23 mouse cellular contexts compared by ENCODE assay signal in the genomic region with DNA sequence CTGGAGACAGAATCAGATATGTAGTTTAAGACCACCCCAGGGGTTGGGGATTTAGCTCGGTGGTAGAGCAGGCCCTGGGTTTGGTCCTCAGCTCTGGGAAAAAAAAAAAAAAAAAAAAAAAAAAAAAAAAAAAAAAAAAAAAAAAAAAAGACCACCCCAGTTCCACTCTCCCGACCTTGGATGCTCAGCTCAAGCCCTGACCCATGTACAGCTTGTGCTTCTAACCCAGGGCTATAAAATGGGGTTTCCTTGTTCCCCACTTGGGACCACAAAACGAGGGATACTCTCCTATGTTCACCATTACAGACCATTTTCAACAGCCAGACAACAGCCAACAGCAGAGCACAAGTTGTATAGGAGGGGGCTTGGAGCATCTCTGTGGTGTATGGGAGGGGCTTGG. TPM values are rescaled to one million over a fixed set of nuclear protein-coding genes. Genes with fewer than 3 reads are reported as not detected.
DNase-seq lines count a peak whose midpoint lies in the region; ATAC-seq and TF ChIP-seq lines count a peak whose summit lies in the region.
"Had no signal": no experiment of that assay in that cellular context is flagged by ENCODE, and none has a peak within 500 bp of the region (broad histone marks: within the 10 kb centered on the region; RNA-seq: fewer than 3 reads in every experiment).

No protein-coding gene starts in this region.

- no peaks in the 10 kb centered on the region for H3K27me3 ChIP-seq in CH12.LX (replicated peaks)
- no peaks in the 10 kb centered on the region for H3K27me3 ChIP-seq in forebrain, postnatal 0 days (ENCODE audit: insufficient read depth, low read length)
- H3K27me3 ChIP-seq: Patski had no signal

- H3K4me1 ChIP-seq in CH12.LX (ENCODE audit: control insufficient read depth in 1 of 2, insufficient read depth in 2 of 2) = peaks cover 33 to 67% of the 10 kb centered on the region in 2 experiments
- peaks cover 10 to 52% of the 10 kb centered on the region in 2 experiments for H3K4me1 ChIP-seq in ES-E14 (ENCODE audit: control insufficient read depth in 2 of 2, insufficient read depth in 2 of 2, low read length in 2 of 2, poor library complexity in 1 of 2)
- H3K4me1 ChIP-seq in bone marrow macrophage, adult 2 months (ENCODE audit: control insufficient read depth, insufficient read depth, low read length) = peaks cover 81% of the 10 kb centered on the region
- peaks cover 25% of the 10 kb centered on the region for H3K4me1 ChIP-seq in lung, adult 2 months (ENCODE audit: control insufficient read depth, insufficient read depth, low read length)
- peaks cover 24% of the 10 kb centered on the region for H3K4me1 ChIP-seq in forebrain, postnatal 0 days (ENCODE audit: insufficient read depth)

- DNase-seq in CH12.LX (ENCODE audit: extremely low read depth) = no peak
- DNase-seq in ES-E14 (ENCODE audit: low read depth, low spot score) = no peak
- DNase-seq in cerebellum, adult 8-10 months = no peak
- DNase-seq in lung, adult 2 months = no peak
- DNase-seq in forebrain, postnatal 0 days = no peak
- DNase-seq: adrenal gland, adult 2 months; adrenal gland, adult 8-10 months; adrenal gland, postnatal 10 days; adrenal gland, postnatal 14 days; adrenal gland, postnatal 25 days; adrenal gland, postnatal 36 days; B cell, adult 2 months; cerebellum, adult 11 months; cerebellum, adult 11-12 months; cerebellum, adult 18-20 months; cerebellum, adult 2 months; cerebellum, adult 9-10 months; cerebellum, adult 9-11 months had no signal

- H3K27ac ChIP-seq in CH12.LX (ENCODE audit: insufficient read depth, low read depth) (no peak overlapping the region), ES-E14 (ENCODE audit: insufficient read depth, low read depth, low read length, poor library complexity, severe bottlenecking) (no peak overlapping the region)
- peak overlapping the region; percentile 31 for H3K27ac ChIP-seq in bone marrow macrophage, adult 2 months (ENCODE audit: insufficient read depth, low read depth, low read length)
- H3K27ac ChIP-seq in forebrain, postnatal 0 days (ENCODE audit: low read depth, low read length) = no peak overlapping the region

- no peak for TF ChIP-seq CTCF in CH12.LX (conservative IDR thresholded peaks at IDR 0.05 in 1 of 2, IDR thresholded peaks at IDR 0.05 in 1 of 2; ENCODE audit: low read depth in 2 of 2, low read length in 2 of 2)
- TF ChIP-seq CTCF in bone marrow macrophage, adult 2 months (IDR thresholded peaks at IDR 0.05; ENCODE audit: low read depth, low read length) = no peak
- no peak for TF ChIP-seq CTCF in lung, adult 2 months (IDR thresholded peaks at IDR 0.05; ENCODE audit: insufficient read depth, low read length)
- TF ChIP-seq CTCF in forebrain, postnatal 0 days (IDR thresholded peaks at IDR 0.05; ENCODE audit: low read depth) = no peak

- in situ Hi-C loops in CH12.LX (cut with MboI; ENCODE audit: low pct_ligation_motif_present, low pct_unique_long_range_greater_than_20kb, low sequenced_read_pairs) = no loop called here
- in situ Hi-C loops in ES-E14 (cut with MboI; ENCODE audit: low sequenced_read_pairs in 2 of 2, unreplicated experiment in 2 of 2) = no loop called here

- H3K4me3 ChIP-seq in CH12.LX (replicated peaks in 1 of 3; ENCODE audit: low read depth in 2 of 3, low read length in 2 of 3, poor library complexity in 1 of 3) (no peak overlapping the region), ES-E14 (ENCODE audit: insufficient read depth in 1 of 2, low read depth in 1 of 2, low read length in 2 of 2, poor library complexity in 1 of 2, severe bottlenecking in 1 of 2) (no peak overlapping the region)
- no peak overlapping the region for H3K4me3 ChIP-seq in bone marrow macrophage, adult 2 months (ENCODE audit: insufficient read depth, low read length)
- H3K4me3 ChIP-seq in lung, adult 2 months (replicated peaks; ENCODE audit: extremely low read depth, low read depth, low read length) = no peak overlapping the region
- no peak overlapping the region for H3K4me3 ChIP-seq in forebrain, postnatal 0 days (ENCODE audit: low read depth, low read length)

- ATAC-seq in forebrain, postnatal 0 days = no peak
- ATAC-seq: activated CD4-positive, CD25-positive, alpha-beta regulatory T cell, adult 4 months; CD4-positive, CD25-positive, alpha-beta regulatory T cell, adult 4 months; Patski had no signal

- H3K9me3 ChIP-seq in CH12.LX (replicated peaks; ENCODE audit: low read length) (no peaks in the 10 kb centered on the region), ES-E14 (ENCODE audit: control insufficient read depth, insufficient read depth, low read depth, low read length) (no peaks in the 10 kb centered on the region)
- H3K9me3 ChIP-seq in forebrain, postnatal 0 days (ENCODE audit: low read length) = no peaks in the 10 kb centered on the region
- H3K9me3 ChIP-seq: G1E had no signal

- H3K4me2 ChIP-seq in CH12.LX (ENCODE audit: insufficient read depth, low read depth, poor library complexity, severe bottlenecking) = no peak overlapping the region
- H3K4me2 ChIP-seq in forebrain, postnatal 0 days (ENCODE audit: low read depth) = no peak overlapping the region

- H3K79me2 ChIP-seq in CH12.LX (replicated peaks; ENCODE audit: control insufficient read depth, extremely low read depth, insufficient read depth, poor library complexity, severe bottlenecking) = peaks cover 95% of the 10 kb centered on the region

- 82% methylated on average over 3 of the region's 3 CpGs for WGBS in lung, adult 2 months
- 78% methylated on average over 3 of the region's 3 CpGs for WGBS in forebrain, postnatal 0 days

- dilution Hi-C loops in CH12.LX (cut with MboI; ENCODE audit: extremely low pct_ligation_motif_present, extremely low pct_unique_long_range_greater_than_20kb, low sequenced_read_pairs) = no loop called here

- peaks cover 14 to 79% of the 10 kb centered on the region in 2 experiments for H3K36me3 ChIP-seq in CH12.LX (replicated peaks in 1 of 2; ENCODE audit: control insufficient read depth in 1 of 2, insufficient read depth in 1 of 2, low read length in 1 of 2)
- peaks cover 23% of the 10 kb centered on the region; the same call in 1 of the 2 replicates for H3K36me3 ChIP-seq in ES-E14 (ENCODE audit: control insufficient read depth, insufficient read depth, low read length, poor library complexity, severe bottlenecking)
- H3K36me3 ChIP-seq in forebrain, postnatal 0 days (ENCODE audit: insufficient read depth) = no peaks in the 10 kb centered on the region

- no peak for TF ChIP-seq RAD21 in CH12.LX (IDR thresholded peaks at IDR 0.05; ENCODE audit: low read depth, low read length)

- TF ChIP-seq EP300 in CH12.LX (IDR thresholded peaks at IDR 0.05; ENCODE audit: low read length) = no peak

- H3K9ac ChIP-seq in CH12.LX (ENCODE audit: insufficient read depth, low read depth) (no peak overlapping the region), ES-E14 (ENCODE audit: insufficient read depth, low read depth, low read length, poor library complexity, severe bottlenecking) (no peak overlapping the region)
- no peak overlapping the region for H3K9ac ChIP-seq in forebrain, postnatal 0 days

- no peak for TF ChIP-seq POLR2A in CH12.LX (IDR thresholded peaks at IDR 0.05; ENCODE audit: low read depth, low read length)
- no peak for TF ChIP-seq POLR2A in bone marrow macrophage, adult 2 months (IDR thresholded peaks at IDR 0.05; ENCODE audit: borderline replicate concordance, low read depth, low read length)
- no peak for TF ChIP-seq POLR2A in lung, adult 2 months (IDR thresholded peaks at IDR 0.05; ENCODE audit: borderline replicate concordance, extremely low read depth, low read depth, low read length)

TF ChIP-seq in CH12.LX, 34 proteins besides CTCF, POLR2A, EP300 and RAD21:
- TF ChIP-seq GABPA (IDR thresholded peaks at IDR 0.05; ENCODE audit: insufficient replicate concordance, low read depth, low read length) (no peak), ZNF384 (IDR thresholded peaks at IDR 0.05; ENCODE audit: low read depth, low read length) (peak; percentile 54), SIN3A (IDR thresholded peaks at IDR 0.05; ENCODE audit: low read length) (no peak), E2F4 (IDR thresholded peaks at IDR 0.05; ENCODE audit: insufficient replicate concordance, low read depth, low read length) (no peak), IRF4 (IDR thresholded peaks at IDR 0.05; ENCODE audit: low read depth, low read length) (no peak), UBTF (IDR thresholded peaks at IDR 0.05; ENCODE audit: low read depth, low read length) (no peak), KAT2A (IDR thresholded peaks at IDR 0.05; ENCODE audit: insufficient replicate concordance, low read length) (no peak)
TF ChIP-seq in CH12.LX: peak in this region for 1.

TF ChIP-seq in ES-E14, 5 proteins besides CTCF, POLR2A, EP300 and RAD21:
- TF ChIP-seq ZNF384 (IDR thresholded peaks at IDR 0.05; ENCODE audit: low read depth, low read length) (peak; percentile 90), MAFK (IDR thresholded peaks at IDR 0.05; ENCODE audit: insufficient read depth, low read depth, low read length) (no peak), HCFC1 (IDR thresholded peaks at IDR 0.05; ENCODE audit: borderline replicate concordance, insufficient read depth, low read length) (no peak), ZC3H11A (IDR thresholded peaks at IDR 0.05; ENCODE audit: borderline replicate concordance, low read depth, low read length) (no peak), CHD2 (IDR thresholded peaks at IDR 0.05; ENCODE audit: low read depth, low read length) (no peak)

RNA-seq across cellular contexts. Expression of a gene that starts 18.4 kb away (rescaled TPM):
- total RNA-seq in CH12.LX (2012; rRNA removed) (235 and 254 TPM in 2 replicates), CH12.LX (2014; rRNA removed) (312 and 363 TPM in 2 replicates), ES-E14 (2012; rRNA removed) (152 and 158 TPM in 2 replicates)
- polyA plus RNA-seq in CH12.LX (2012; ENCODE audit: insufficient read length, low read depth) = 323 and 392 TPM in 2 replicates
- polyA plus RNA-seq in bone marrow macrophage, adult 2 months (2012; ENCODE audit: insufficient read depth, insufficient read length, missing spikeins) = 6.9 and 7.4 TPM in 2 replicates
- polyA plus RNA-seq in lung, adult 2 months (2012; rRNA removed) = 12.6 and 17.4 TPM in 2 replicates
- 80.7 and 82.2 TPM in 2 replicates for total RNA-seq in forebrain, postnatal 0 days (2014; rRNA removed)
- 48.2 and 59.3 TPM in 2 replicates for polyA plus RNA-seq in forebrain, postnatal 0 days (2015; fragmentation: Nextera tagmentation; extraction: Ambion mirVana)

RNA-seq across cellular contexts. Expression of a gene that starts 41.5 kb away (rescaled TPM):
- total RNA-seq in CH12.LX (2012; rRNA removed) = 80.6 and 87.0 TPM in 2 replicates
- 153 and 168 TPM in 2 replicates for total RNA-seq in CH12.LX (2014; rRNA removed)
- polyA plus RNA-seq in CH12.LX (2012; ENCODE audit: insufficient read length, low read depth) = 92.8 and 127 TPM in 2 replicates
- 155 and 156 TPM in 2 replicates for total RNA-seq in ES-E14 (2012; rRNA removed)
- polyA plus RNA-seq in bone marrow macrophage, adult 2 months (2012; ENCODE audit: insufficient read depth, insufficient read length, missing spikeins) = 113 and 116 TPM in 2 replicates
- polyA plus RNA-seq in lung, adult 2 months (2012; rRNA removed) = 42.7 and 56.7 TPM in 2 replicates
- total RNA-seq in forebrain, postnatal 0 days (2014; rRNA removed) = 55.2 and 60.4 TPM in 2 replicates
- 70.0 and 76.7 TPM in 2 replicates for polyA plus RNA-seq in forebrain, postnatal 0 days (2015; fragmentation: Nextera tagmentation; extraction: Ambion mirVana)
